Mouse (Mus musculus) CH12.LX (cell line): Measurements from ENCODE around the gene Prss16. TPM values are rescaled to one million over a fixed set of nuclear protein-coding genes. Genes with fewer than 3 reads are reported as not detected.

Experiments used
- DNase-seq: peaks from one replicate; pipeline ENCODE4 v3.0.0-alpha.2; 2013; ENCODE audit errors: extremely low read depth
- H3K27ac ChIP-seq: 2 replicates; pipeline ENCODE4 v1.5.1; 2012; ENCODE audit warnings: low read depth, mild to moderate bottlenecking, control low read depth, moderate library complexity; ENCODE audit not compliant: insufficient read depth
- H3K27me3 ChIP-seq: replicated peaks from 2 replicates; pipeline ENCODE3; 2012; ENCODE audit warnings: inconsistent platforms
- H3K36me3 ChIP-seq, 2 experiments: replicated peaks in 1 of 2; 2 replicates each; pipeline versions ENCODE3 to v1.6.1; 2012; ENCODE audit warnings: inconsistent platforms in 1 of 2, low read length in 1 of 2, mild to moderate bottlenecking in 1 of 2, mixed read lengths in 1 of 2, moderate library complexity in 1 of 2; ENCODE audit not compliant: control insufficient read depth in 1 of 2, insufficient read depth in 1 of 2
- H3K4me1 ChIP-seq, 2 experiments: 2 replicates each; pipeline ENCODE4 v1.6.1; 2012; ENCODE audit warnings: inconsistent platforms in 1 of 2, moderate library complexity in 1 of 2; ENCODE audit not compliant: insufficient read depth in 2 of 2, control insufficient read depth in 1 of 2
- H3K4me2 ChIP-seq: 2 replicates; pipeline ENCODE4 v1.6.1; 2012; ENCODE audit warnings: low read depth, mild to moderate bottlenecking, control low read depth; ENCODE audit not compliant: poor library complexity, insufficient read depth, severe bottlenecking
- H3K4me3 ChIP-seq, 3 experiments: fragments of 150-350 bp in 1 of 3; sonication (generic) in 1 of 3; replicated peaks in 1 of 3; 2 replicates each; pipeline versions ENCODE3 to v1.5.1; 2011 to 2012; ENCODE audit warnings: low read depth in 2 of 3, low read length in 2 of 3, mild to moderate bottlenecking in 2 of 3, moderate library complexity in 2 of 3, control low read depth in 1 of 3, improper control_type of control experiment in 1 of 3, inconsistent platforms in 1 of 3, mixed read lengths in 1 of 3; ENCODE audit not compliant: poor library complexity in 1 of 3
- H3K79me2 ChIP-seq: replicated peaks from 2 replicates; pipeline ENCODE4 v1.6.1; 2012; ENCODE audit warnings: mild to moderate bottlenecking, moderate library complexity; ENCODE audit not compliant: control insufficient read depth, poor library complexity, insufficient read depth, severe bottlenecking; ENCODE audit errors: extremely low read depth
- H3K9ac ChIP-seq: 2 replicates; pipeline ENCODE4 v1.6.1; 2012; ENCODE audit warnings: low read depth, mild to moderate bottlenecking, control low read depth, moderate library complexity; ENCODE audit not compliant: insufficient read depth
- H3K9me3 ChIP-seq: replicated peaks from 2 replicates; pipeline ENCODE3; 2012; ENCODE audit warnings: low read length, inconsistent platforms, mixed read lengths
- BHLHE40 ChIP-seq: IDR thresholded peaks from 2 replicates; pipeline ENCODE4 v1.6.1; 2011; ENCODE audit warnings: mild to moderate bottlenecking, low read depth, low read length, improper control_type of control experiment
- CHD1 ChIP-seq: IDR thresholded peaks from 2 replicates; pipeline ENCODE4 v1.6.1; 2012; ENCODE audit warnings: low read depth, low read length, improper control_type of control experiment, inconsistent platforms
- CHD2 ChIP-seq: IDR thresholded peaks from 2 replicates; pipeline ENCODE4 v1.6.1; 2011; ENCODE audit warnings: low read length, improper control_type of control experiment
- CTCF ChIP-seq, 2 experiments: IDR thresholded peaks in 1 of 2; conservative IDR thresholded peaks in 1 of 2; 2 replicates each; pipeline ENCODE4 v1.5.1; 2011 to 2012; ENCODE audit warnings: low read depth in 2 of 2, low read length in 2 of 2, improper control_type of control experiment in 1 of 2, inconsistent platforms in 1 of 2, mild to moderate bottlenecking in 1 of 2, moderate library complexity in 1 of 2
- ELF1 ChIP-seq: IDR thresholded peaks from 2 replicates; pipeline ENCODE4 v1.6.1; 2014; ENCODE audit warnings: low read depth, mild to moderate bottlenecking, inconsistent platforms, low read length, improper control_type of control experiment
- EP300 ChIP-seq: IDR thresholded peaks from 2 replicates; pipeline ENCODE4 v1.6.1; 2011; ENCODE audit warnings: low read length, improper control_type of control experiment
- ETS1 ChIP-seq: conservative IDR thresholded peaks from 2 replicates; pipeline ENCODE4 v1.6.1; 2012; ENCODE audit warnings: low read depth, mild to moderate bottlenecking, inconsistent platforms, low read length, improper control_type of control experiment, moderate library complexity
- GABPA ChIP-seq: IDR thresholded peaks from 2 replicates; pipeline ENCODE4 v1.6.1; 2012; ENCODE audit warnings: low read depth, low read length, improper control_type of control experiment, inconsistent platforms; ENCODE audit not compliant: insufficient replicate concordance
- IRF4 ChIP-seq: IDR thresholded peaks from 2 replicates; pipeline ENCODE4 v1.6.1; 2014; ENCODE audit warnings: low read depth, mild to moderate bottlenecking, inconsistent platforms, low read length, improper control_type of control experiment
- JUN ChIP-seq: IDR thresholded peaks from 2 replicates; pipeline ENCODE4 v1.6.1; 2011; ENCODE audit warnings: low read depth, mild to moderate bottlenecking, low read length, improper control_type of control experiment, moderate library complexity; ENCODE audit not compliant: insufficient read depth
- JUND ChIP-seq: conservative IDR thresholded peaks from 2 replicates; pipeline ENCODE4 v1.6.1; 2011; ENCODE audit warnings: low read depth, low read length, improper control_type of control experiment
- KAT2A ChIP-seq: IDR thresholded peaks from 2 replicates; pipeline ENCODE4 v1.6.1; 2012; ENCODE audit warnings: low read length, improper control_type of control experiment, inconsistent platforms; ENCODE audit not compliant: insufficient replicate concordance
- MAX ChIP-seq: IDR thresholded peaks from 2 replicates; pipeline ENCODE4 v1.6.1; 2011; ENCODE audit warnings: low read length, improper control_type of control experiment
- MXI1 ChIP-seq: IDR thresholded peaks from 2 replicates; pipeline ENCODE4 v1.6.1; 2011; ENCODE audit warnings: mild to moderate bottlenecking, low read depth, low read length, improper control_type of control experiment
- MYC ChIP-seq: IDR thresholded peaks from 2 replicates; pipeline ENCODE4 v1.6.1; 2011; ENCODE audit warnings: low read depth, mild to moderate bottlenecking, improper control_type of control experiment, low read length
- NELFE ChIP-seq: IDR thresholded peaks from 2 replicates; pipeline ENCODE4 v1.6.1; 2011; ENCODE audit warnings: low read depth, low read length, improper control_type of control experiment
- NRF1 ChIP-seq: IDR thresholded peaks from 2 replicates; pipeline ENCODE4 v1.6.1; 2014; ENCODE audit warnings: low read depth, mild to moderate bottlenecking, inconsistent platforms, low read length, improper control_type of control experiment, moderate library complexity
- POLR2AphosphoS2 ChIP-seq: IDR thresholded peaks from 2 replicates; pipeline ENCODE4 v1.6.1; 2011; ENCODE audit warnings: low read depth, low read length, improper control_type of control experiment
- RAD21 ChIP-seq: IDR thresholded peaks from 2 replicates; pipeline ENCODE4 v1.6.1; 2011; ENCODE audit warnings: low read depth, mild to moderate bottlenecking, low read length, improper control_type of control experiment, moderate library complexity
- SMC3 ChIP-seq: IDR thresholded peaks from 2 replicates; pipeline ENCODE4 v1.6.1; 2011; ENCODE audit warnings: low read depth, low read length, improper control_type of control experiment
- TCF12 ChIP-seq: IDR thresholded peaks from 2 replicates; pipeline ENCODE4 v1.6.1; 2014; ENCODE audit warnings: low read depth, mild to moderate bottlenecking, inconsistent platforms, low read length, improper control_type of control experiment
- UBTF ChIP-seq: IDR thresholded peaks from 2 replicates; pipeline ENCODE4 v1.6.1; 2012; ENCODE audit warnings: low read depth, mild to moderate bottlenecking, inconsistent platforms, low read length, improper control_type of control experiment, moderate library complexity
- USF1 ChIP-seq: IDR thresholded peaks from 2 replicates; pipeline ENCODE4 v1.6.1; 2014; ENCODE audit warnings: low read depth, mild to moderate bottlenecking, inconsistent platforms, low read length, improper control_type of control experiment
- USF2 ChIP-seq: conservative IDR thresholded peaks from 2 replicates; pipeline ENCODE4 v1.6.1; 2011; ENCODE audit warnings: low read depth, low read length, improper control_type of control experiment
- ZMIZ1 ChIP-seq: IDR thresholded peaks from 2 replicates; pipeline ENCODE4 v1.6.1; 2012; ENCODE audit warnings: low read depth, mild to moderate bottlenecking, inconsistent platforms, low read length, improper control_type of control experiment
- ZNF384 ChIP-seq: IDR thresholded peaks from 2 replicates; pipeline ENCODE4 v1.6.1; 2012; ENCODE audit warnings: low read depth, low read length, improper control_type of control experiment, inconsistent platforms
- dilution Hi-C: fragments of 300-500 bp; cut with MboI; formaldehyde crosslinking; loops from 2 replicates; pipeline ENCODE4 v1.14.3; 2020; ENCODE audit warnings: low sequenced_read_pairs; ENCODE audit not compliant: extremely low pct_unique_long_range_greater_than_20kb, extremely low pct_ligation_motif_present
- in situ Hi-C: fragments of 300-500 bp; cut with MboI; formaldehyde crosslinking; loops from 3 replicates; pipeline ENCODE4 v1.14.3; 2019; ENCODE audit warnings: low sequenced_read_pairs, low pct_ligation_motif_present, low pct_unique_long_range_greater_than_20kb, mixed read lengths
- polyA plus RNA-seq: library from polyadenylated mRNA; unstranded; fragments of >175 nt; gene quantifications from 2 replicates; pipeline ENCODE4 v1.2.1, GENCODE M21; 2012; ENCODE audit warnings: low read depth; ENCODE audit not compliant: insufficient read length
- total RNA-seq, 2 experiments: library from RNA; depleted of rRNA; stranded (reverse); fragments of 300-350 nt in 1 of 2; fragments of >200 nt in 1 of 2; gene quantifications; 2 replicates each; pipeline ENCODE4 v1.2.3; 2012 to 2014

Prss16 gene
- total and polyA plus RNA-seq, 3 experiments = 0.36 to 1.4 (median 0.47) TPM

GRCm38 (mm10) chr13:21997201-21997820, 12.2 kb downstream of the Prss16 start:
- Histone ChIP-seq H3K27me3 (peaks cover 32% of the 10 kb centered on the region), H3K79me2 (no peaks in the 10 kb centered on the region), H3K36me3 (no peaks in the 10 kb centered on the region), H3K4me2 (peak overlapping the region; percentile 74), H3K4me1 (peaks cover 6 to 27% of the 10 kb centered on the region in 2 experiments), H3K27ac (no peak overlapping the region), H3K9me3 (no peaks in the 10 kb centered on the region), H3K4me3 (peak overlapping the region in 2 of 3 experiments; percentile 52 to 67)
- no peak for DNase-seq
- dilution Hi-C loops = no loop called here
- TF ChIP-seq ETS1 = no peak
- TF ChIP-seq SMC3 = no peak
- TF ChIP-seq ELF1 = no peak
- TF ChIP-seq MXI1 = no peak
- TF ChIP-seq TCF12 = no peak
- TF ChIP-seq BHLHE40 = no peak
- no peak for TF ChIP-seq USF1
- TF ChIP-seq JUN = no peak
- TF ChIP-seq CTCF (conservative IDR thresholded peaks at IDR 0.05 in 1 of 2, IDR thresholded peaks at IDR 0.05 in 1 of 2; ENCODE audit: low read depth in 2 of 2, low read length in 2 of 2) = no peak
- TF ChIP-seq JUND = no peak
- no peak for TF ChIP-seq EP300
- no peak for TF ChIP-seq POLR2AphosphoS2
- no peak for TF ChIP-seq IRF4
- TF ChIP-seq NELFE = no peak
- TF ChIP-seq RAD21 = no peak
- TF ChIP-seq MYC = no peak
- TF ChIP-seq CHD2 = no peak
- TF ChIP-seq, all 38 proteins: peak for 0
- in situ Hi-C loops = no loop called here
- H3K9ac ChIP-seq = no peak overlapping the region

GRCm38 (mm10) chr13:21996840-21997185, 12.7 kb downstream of the Prss16 start:
- peak overlapping the region; percentile 74 for H3K4me2 ChIP-seq
- in situ Hi-C loops (no loop called here), dilution Hi-C loops (no loop called here)
- no peaks in the 10 kb centered on the region for H3K36me3 ChIP-seq
- H3K79me2 ChIP-seq = no peaks in the 10 kb centered on the region
- TF ChIP-seq SMC3 (no peak), MXI1 (no peak), KAT2A (no peak), NRF1 (no peak), ZMIZ1 (no peak), USF2 (no peak), JUN (no peak), POLR2AphosphoS2 (no peak), JUND (no peak), EP300 (no peak), NELFE (no peak), GABPA (no peak), TCF12 (no peak), UBTF (no peak), CHD1 (no peak), RAD21 (no peak), BHLHE40 (no peak), IRF4 (no peak), ZNF384 (no peak), MAX (no peak)
- peak overlapping the region; percentile 56 for H3K9ac ChIP-seq
- H3K4me1 ChIP-seq = peaks cover 6 to 22% of the 10 kb centered on the region in 2 experiments
- H3K9me3 ChIP-seq = no peaks in the 10 kb centered on the region
- peaks cover 32% of the 10 kb centered on the region for H3K27me3 ChIP-seq
- no peak overlapping the region for H3K27ac ChIP-seq
- DNase-seq = no peak
- peak overlapping the region; percentile 48 to 67 (median 52) for H3K4me3 ChIP-seq
